In genomic region chr7:3574216-3574615, GRCm38 (mm10) we compare ENCODE assay signal across 16 mouse cellular contexts. TPM values are rescaled to one million over a fixed set of nuclear protein-coding genes. Genes with fewer than 3 reads are reported as not detected.
DNase-seq lines count a peak whose midpoint lies in the region; ATAC-seq and TF ChIP-seq lines count a peak whose summit lies in the region.
"Had no signal": no experiment of that assay in that cellular context is flagged by ENCODE, and none has a peak within 500 bp of the region (broad histone marks: within the 10 kb centered on the region; RNA-seq: fewer than 3 reads in every experiment).

No protein-coding gene starts in this region.

- H3K27ac ChIP-seq in forebrain, postnatal 0 days (ENCODE audit: low read depth, low read length) = no peak overlapping the region
- H3K27ac ChIP-seq in forebrain, embryonic 15.5 days (replicated peaks) = no peak overlapping the region
- H3K27ac ChIP-seq: hindbrain, embryonic 12.5 days; kidney, embryonic 15.5 days; limb, embryonic 13.5 days had no signal

- H3K4me2 ChIP-seq in forebrain, postnatal 0 days (ENCODE audit: low read depth) = no peak overlapping the region
- no peak overlapping the region for H3K4me2 ChIP-seq in forebrain, embryonic 15.5 days (replicated peaks)
- H3K4me2 ChIP-seq: hindbrain, embryonic 12.5 days; kidney, embryonic 15.5 days; limb, embryonic 13.5 days had no signal

- no peak for ATAC-seq in forebrain, postnatal 0 days
- ATAC-seq in forebrain, embryonic 15.5 days (replicated peaks) = no peak
- ATAC-seq in granulocyte monocyte progenitor cell, adult 5-6 weeks (replicated peaks; ENCODE audit: poor library complexity, severe bottlenecking) = no peak
- ATAC-seq: midbrain, embryonic 16.5 days had no signal

- no peak overlapping the region for H3K9ac ChIP-seq in forebrain, postnatal 0 days
- no peak overlapping the region for H3K9ac ChIP-seq in forebrain, embryonic 15.5 days (replicated peaks)
- H3K9ac ChIP-seq: hindbrain, embryonic 12.5 days; kidney, embryonic 15.5 days; limb, embryonic 13.5 days had no signal

- no peaks in the 10 kb centered on the region for H3K9me3 ChIP-seq in forebrain, postnatal 0 days (ENCODE audit: low read length)
- no peaks in the 10 kb centered on the region for H3K9me3 ChIP-seq in forebrain, embryonic 15.5 days
- H3K9me3 ChIP-seq: hindbrain, embryonic 12.5 days; kidney, embryonic 15.5 days; limb, embryonic 13.5 days had no signal

- H3K4me1 ChIP-seq in forebrain, postnatal 0 days (ENCODE audit: insufficient read depth) = no peaks in the 10 kb centered on the region
- H3K4me1 ChIP-seq in forebrain, embryonic 15.5 days = no peaks in the 10 kb centered on the region
- H3K4me1 ChIP-seq: hindbrain, embryonic 12.5 days; kidney, embryonic 15.5 days; limb, embryonic 13.5 days had no signal

- peak; percentile 33 for TF ChIP-seq CTCF in forebrain, postnatal 0 days (IDR thresholded peaks at IDR 0.05; ENCODE audit: low read depth)

- H3K4me3 ChIP-seq in forebrain, postnatal 0 days (ENCODE audit: low read depth, low read length) = no peak overlapping the region
- no peak overlapping the region for H3K4me3 ChIP-seq in forebrain, embryonic 15.5 days
- H3K4me3 ChIP-seq: erythroblast, embryonic 14.5 days; hindbrain, embryonic 12.5 days; kidney, embryonic 15.5 days; limb, embryonic 13.5 days had no signal

- peak; percentile 10 for DNase-seq in forebrain, postnatal 0 days
- DNase-seq in 3T3-L1 (ENCODE audit: low read depth, low spot score) (peak; percentile 52), ZHBTc4 (ENCODE audit: low read depth, low spot score) (peak; percentile 54)
- peak; percentile 14 to 33 for DNase-seq in layer of hippocampus, postnatal 25 days (ENCODE audit: extremely low spot score in 1 of 2, low spot score in 1 of 2)
- DNase-seq in kidney, adult 9 months = no peak
- no peak for DNase-seq in thymus, adult 18-20 months
- DNase-seq: cerebellum, postnatal 14 days; gastrocnemius, postnatal 36 days; thymus, postnatal 14 days had no signal

- no peaks in the 10 kb centered on the region for H3K36me3 ChIP-seq in forebrain, postnatal 0 days (ENCODE audit: insufficient read depth)
- no peaks in the 10 kb centered on the region for H3K36me3 ChIP-seq in forebrain, embryonic 15.5 days
- H3K36me3 ChIP-seq: hindbrain, embryonic 12.5 days; kidney, embryonic 15.5 days; limb, embryonic 13.5 days had no signal

- H3K27me3 ChIP-seq in forebrain, postnatal 0 days (ENCODE audit: insufficient read depth, low read length) = no peaks in the 10 kb centered on the region
- H3K27me3 ChIP-seq in forebrain, embryonic 15.5 days = no peaks in the 10 kb centered on the region
- H3K27me3 ChIP-seq: hindbrain, embryonic 12.5 days; kidney, embryonic 15.5 days; limb, embryonic 13.5 days had no signal

- 59% methylated on average over 5 of the region's 5 CpGs for WGBS in forebrain, postnatal 0 days
- 69% methylated on average over 5 of the region's 5 CpGs for WGBS in forebrain, embryonic 15.5 days

RNA-seq across cellular contexts. Expression of gene Oscar, which starts 41.7 kb away (rescaled TPM):
- 0.43 and 0.69 TPM in 2 replicates for total RNA-seq in forebrain, postnatal 0 days (2014; rRNA removed)
- polyA plus RNA-seq in forebrain, postnatal 0 days (2015; fragmentation: Nextera tagmentation; extraction: Ambion mirVana) = 0.42 and 0.48 TPM in 2 replicates
- 0.31 and 0.40 TPM in 2 replicates for polyA plus RNA-seq in forebrain, embryonic 15.5 days (2015; fragmentation: Nextera tagmentation; extraction: Ambion mirVana)
- total RNA-seq in layer of hippocampus, postnatal 25 days (2021) = under 1 TPM; 0.54 to 0.99 TPM
- total RNA-seq in granulocyte monocyte progenitor cell, adult 5-6 weeks (2014; fragmentation: Nextera tagmentation) = not detected in 2 replicates
- total RNA-seq in granulocyte monocyte progenitor cell, adult 5-6 weeks (2017) = not detected in 2 replicates
- total RNA-seq: gastrocnemius, postnatal 36 days had no signal
- polyA plus RNA-seq: erythroblast, embryonic 14.5 days; kidney, embryonic 15.5 days had no signal

RNA-seq across cellular contexts. Expression of gene Ndufa3, which starts 43.0 kb away (rescaled TPM):
- total RNA-seq in forebrain, postnatal 0 days (2014; rRNA removed) = 191 and 258 TPM in 2 replicates
- 464 and 597 TPM in 2 replicates for polyA plus RNA-seq in forebrain, postnatal 0 days (2015; fragmentation: Nextera tagmentation; extraction: Ambion mirVana)
- polyA plus RNA-seq in forebrain, embryonic 15.5 days (2015; fragmentation: Nextera tagmentation; extraction: Ambion mirVana) = 378 and 431 TPM in 2 replicates
- total RNA-seq in layer of hippocampus, postnatal 25 days (2021) = 100 to 1,000 TPM; 576 to 686 TPM
- 395 and 454 TPM in 2 replicates for total RNA-seq in granulocyte monocyte progenitor cell, adult 5-6 weeks (2014; fragmentation: Nextera tagmentation)
- 132 and 210 TPM in 2 replicates for total RNA-seq in granulocyte monocyte progenitor cell, adult 5-6 weeks (2017)

RNA-seq across cellular contexts. Expression of gene Tfpt, which starts 55.5 kb away (rescaled TPM):
- 27.1 and 37.5 TPM in 2 replicates for total RNA-seq in forebrain, postnatal 0 days (2014; rRNA removed)
- 34.2 and 39.3 TPM in 2 replicates for polyA plus RNA-seq in forebrain, postnatal 0 days (2015; fragmentation: Nextera tagmentation; extraction: Ambion mirVana)
- polyA plus RNA-seq in forebrain, embryonic 15.5 days (2015; fragmentation: Nextera tagmentation; extraction: Ambion mirVana) = 33.8 and 37.4 TPM in 2 replicates
- total RNA-seq in layer of hippocampus, postnatal 25 days (2021) = 10 to 100 TPM; 36.0 to 40.5 TPM
- total RNA-seq in granulocyte monocyte progenitor cell, adult 5-6 weeks (2014; fragmentation: Nextera tagmentation) = 32.8 and 33.8 TPM in 2 replicates
- 32.5 and 36.8 TPM in 2 replicates for total RNA-seq in granulocyte monocyte progenitor cell, adult 5-6 weeks (2017)

RNA-seq across cellular contexts. Expression of gene Prpf31, which starts 55.6 kb away (rescaled TPM):
- total RNA-seq in forebrain, postnatal 0 days (2014; rRNA removed) = 62.6 and 63.5 TPM in 2 replicates
- polyA plus RNA-seq in forebrain, postnatal 0 days (2015; fragmentation: Nextera tagmentation; extraction: Ambion mirVana) = 66.3 and 77.8 TPM in 2 replicates
- 108 TPM in 2 replicates for polyA plus RNA-seq in forebrain, embryonic 15.5 days (2015; fragmentation: Nextera tagmentation; extraction: Ambion mirVana)
- total RNA-seq in layer of hippocampus, postnatal 25 days (2021) = 10 to 100 TPM; 51.7 to 54.2 TPM
- 47.8 and 91.0 TPM in 2 replicates for total RNA-seq in granulocyte monocyte progenitor cell, adult 5-6 weeks (2014; fragmentation: Nextera tagmentation)
- 123 and 132 TPM in 2 replicates for total RNA-seq in granulocyte monocyte progenitor cell, adult 5-6 weeks (2017)

Comparison
In these comparisons a context has a peak if more than half of its experiments do, and no peak if none do; other contexts are left out.
1. DNase-seq: peak in forebrain, postnatal 0 days (single experiment), 3T3-L1 (single experiment), ZHBTc4 (single experiment) and layer of hippocampus, postnatal 25 days (2 of 2); none in kidney, adult 9 months (single experiment) and thymus, adult 18-20 months (0 of 2).